Mouse (Mus musculus) cortical plate, adult 2 months (tissue): Measurements from ENCODE around the gene Adgrv1.

Experiments
- CTCF ChIP-seq: fragments of 200-500 bp; IDR thresholded peaks from 2 replicates; pipeline ENCODE4 v1.5.1; 2011; ENCODE audit warnings: mild to moderate bottlenecking, control low read depth, low read length; ENCODE audit not compliant: insufficient read depth; ENCODE audit errors: extremely low read depth
- POLR2A ChIP-seq: fragments of 200-500 bp; IDR thresholded peaks from 2 replicates; pipeline ENCODE4 v1.6.1; 2011; ENCODE audit warnings: mild to moderate bottlenecking, low read length, control low read depth; ENCODE audit not compliant: insufficient read depth; ENCODE audit errors: extremely low read depth

DNA sequence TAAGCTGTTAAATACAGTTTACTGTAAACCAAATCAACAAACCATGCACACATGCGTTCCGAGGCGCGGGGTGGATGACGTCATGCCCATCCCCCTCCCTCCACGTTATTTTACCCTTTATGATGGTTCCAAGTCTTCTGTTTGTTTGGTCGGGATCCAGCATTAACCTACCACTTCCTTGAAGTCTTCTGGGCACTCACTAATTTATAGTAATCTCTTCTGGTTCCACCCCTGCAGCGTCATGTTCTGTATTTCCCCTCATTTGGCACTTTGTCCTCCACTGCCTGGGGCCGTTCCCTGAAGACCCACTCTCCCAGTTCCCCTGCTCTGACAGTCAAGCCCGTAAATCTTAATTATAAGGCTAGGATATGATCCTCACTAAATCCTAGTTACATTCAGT lies 497.0 kb downstream of the Adgrv1 start:
- TF ChIP-seq CTCF (no peak), POLR2A (no peak)
